Mouse (Mus musculus): ENCODE measurements at regions not wholly inside any gene's neighbourhood (a gene's known extent, or its start where the extent isn't known, plus 50 kb on each side); places are given as distances from the start of the nearest gene placed in this dataset.

DNA sequence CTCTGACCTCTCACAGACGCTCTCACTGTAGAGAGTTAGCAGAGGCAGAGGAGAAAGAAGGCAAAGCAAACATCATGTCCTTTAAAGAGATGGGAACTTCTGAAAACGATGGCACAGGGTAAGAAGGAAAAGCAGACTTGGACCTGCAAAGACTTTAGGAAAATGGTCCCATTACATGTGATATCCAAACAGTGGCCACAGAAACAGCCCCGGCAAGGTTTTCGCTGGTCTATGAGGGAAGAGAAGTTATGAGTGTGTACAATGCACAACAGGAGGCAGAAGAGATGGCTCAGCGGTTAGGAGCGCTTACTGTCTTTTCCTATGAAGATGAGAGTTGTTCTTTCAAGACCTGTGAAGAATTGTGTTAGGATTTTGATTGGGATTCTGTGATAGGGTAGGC lies 114.9 kb downstream of the Kdr start:
- no peak for TF ChIP-seq POLR2A (IDR thresholded peaks at IDR 0.05; ENCODE audit: extremely low read depth, insufficient read depth, low read length)
- no peak for TF ChIP-seq CTCF (IDR thresholded peaks at IDR 0.05; ENCODE audit: extremely low read depth, insufficient read depth, low read length)

Measured in cortical plate, adult 2 months (tissue).